In genomic region chr9:9165641-9166063, GRCm38 (mm10) we compare ENCODE assay signal across 11 mouse cellular contexts.
DNase-seq lines count a peak whose midpoint lies in the region; ATAC-seq and TF ChIP-seq lines count a peak whose summit lies in the region.
"Had no signal": no experiment of that assay in that cellular context is flagged by ENCODE, and none has a peak within 500 bp of the region (broad histone marks: within the 10 kb centered on the region; RNA-seq: fewer than 3 reads in every experiment).

No protein-coding gene starts in this region.

- TF ChIP-seq CTCF in gastrocnemius, adult 2 months (IDR thresholded peaks at IDR 0.05), result no peak
- TF ChIP-seq CTCF in lung, postnatal 0 days (IDR thresholded peaks at IDR 0.05), result no peak

- DNase-seq in gastrocnemius, adult 2 months, result peak; percentile 51
- no peak for DNase-seq in gastrocnemius, postnatal 10 days
- peak; percentile 15 to 31 for DNase-seq in gastrocnemius, adult 8-10 months (ENCODE audit: low spot score in 2 of 2)
- peak; percentile 32 to 50 for DNase-seq in heart, postnatal 36 days
- DNase-seq in lung, postnatal 0 days (ENCODE audit: low spot score), result peak; percentile 83
- DNase-seq in cerebellum, postnatal 10 days, result no peak
- no peak for DNase-seq in left cerebral cortex, adult 8-10 months (ENCODE audit: low spot score in 2 of 2)
- DNase-seq in cerebellum, adult 9-11 months, result no peak
- DNase-seq: cerebellum, adult 11-12 months; liver, postnatal 0 days had no signal

- no peaks in the 10 kb centered on the region for H3K9me3 ChIP-seq in lung, postnatal 0 days (ENCODE audit: low read length)
- H3K9me3 ChIP-seq: stomach, embryonic 15.5 days had no signal

- ATAC-seq in lung, postnatal 0 days, result peak; percentile 90
- ATAC-seq: liver, postnatal 0 days had no signal

- no peaks in the 10 kb centered on the region for H3K36me3 ChIP-seq in lung, postnatal 0 days (ENCODE audit: insufficient read depth, low read length)
- H3K36me3 ChIP-seq: stomach, embryonic 15.5 days had no signal

- intact Hi-C loops in gastrocnemius, adult 2 months (cut with DNase I), result no loop called here
- intact Hi-C loops in heart, postnatal 36 days (cut with DNase I), result no loop called here

- peak; percentile 85 for TF ChIP-seq EP300 in lung, postnatal 0 days (IDR thresholded peaks at IDR 0.05)

- 33% methylated on average over 4 of the region's 4 CpGs for WGBS in lung, postnatal 0 days

- no peaks in the 10 kb centered on the region for H3K27me3 ChIP-seq in lung, postnatal 0 days (replicated peaks; ENCODE audit: insufficient read depth, low read length)
- H3K27me3 ChIP-seq: stomach, embryonic 15.5 days had no signal

- H3K9ac ChIP-seq in lung, postnatal 0 days (replicated peaks; ENCODE audit: low read depth), result no peak overlapping the region
- H3K9ac ChIP-seq: liver, postnatal 0 days; stomach, embryonic 15.5 days had no signal

- H3K4me1 ChIP-seq in lung, postnatal 0 days (ENCODE audit: insufficient read depth, low read depth, low read length), result peaks cover 6% of the 10 kb centered on the region; the same call in 1 of the 2 replicates
- H3K4me1 ChIP-seq: stomach, embryonic 15.5 days had no signal

- no peak overlapping the region for H3K4me3 ChIP-seq in gastrocnemius, adult 2 months
- no peak overlapping the region for H3K4me3 ChIP-seq in lung, postnatal 0 days (ENCODE audit: low read depth, low read length)
- H3K4me3 ChIP-seq: stomach, embryonic 15.5 days had no signal

- no peak overlapping the region for H3K4me2 ChIP-seq in lung, postnatal 0 days (replicated peaks; ENCODE audit: low read depth, low read length)
- H3K4me2 ChIP-seq: stomach, embryonic 15.5 days had no signal

- H3K27ac ChIP-seq in gastrocnemius, adult 2 months, result peak overlapping the region; percentile 52
- H3K27ac ChIP-seq in lung, postnatal 0 days (ENCODE audit: low read length), result peak overlapping the region; percentile 68; the same call in 1 of the 2 replicates
- H3K27ac ChIP-seq: stomach, embryonic 15.5 days had no signal

Comparison
In these comparisons a context has a peak if more than half of its experiments do, and no peak if none do; other contexts are left out.
1. DNase-seq: peak in gastrocnemius, adult 2 months (single experiment), gastrocnemius, adult 8-10 months (2 of 2), heart, postnatal 36 days (2 of 2) and lung, postnatal 0 days (single experiment); none in gastrocnemius, postnatal 10 days (single experiment), cerebellum, postnatal 10 days (0 of 2), left cerebral cortex, adult 8-10 months (0 of 2) and cerebellum, adult 9-11 months (single experiment).